Mouse (Mus musculus) A20 (cell line): Measurements from ENCODE around the gene Cog7.

Experiments
- DNase-seq: peaks from one replicate; pipeline ENCODE4 v3.0.0-alpha.2; 2011; ENCODE audit warnings: low read depth, low spot score

Gene Cog7

GRCm38 (mm10) chr7:121954891-121955669, 26.4 kb downstream of the Cog7 start:
- DNase-seq, result no peak

- DNase-seq, result no peak
Measured at GRCm38 (mm10) chr7:121947513-121947912, 34.0 kb downstream of the Cog7 start.

- DNase-seq, result no peak
Measured at GRCm38 (mm10) chr7:121946196-121946595, 35.3 kb downstream of the Cog7 start.

GRCm38 (mm10) chr7:121942371-121942770, 39.1 kb downstream of the Cog7 start:
- DNase-seq, result no peak

GRCm38 (mm10) chr7:121941640-121942039, 39.9 kb downstream of the Cog7 start:
- no peak for DNase-seq

- DNase-seq, result no peak
Measured at GRCm38 (mm10) chr7:121941016-121941415, 40.5 kb downstream of the Cog7 start.

- DNase-seq, result no peak
Measured at GRCm38 (mm10) chr7:121939729-121940128, 41.8 kb downstream of the Cog7 start.

- no peak for DNase-seq
Measured at GRCm38 (mm10) chr7:121939244-121939643, 42.3 kb downstream of the Cog7 start.

- no peak for DNase-seq
Measured at GRCm38 (mm10) chr7:121938124-121938891, 43.2 kb downstream of the Cog7 start.

- no peak for DNase-seq
Measured at GRCm38 (mm10) chr7:121936861-121937630, 44.5 kb downstream of the Cog7 start.

GRCm38 (mm10) chr7:121935906-121936794, 45.4 kb downstream of the Cog7 start:
- no peak for DNase-seq

- no peak for DNase-seq
Measured at GRCm38 (mm10) chr7:121934346-121934745, 47.2 kb downstream of the Cog7 start.

GRCm38 (mm10) chr7:121933675-121934074, 47.8 kb downstream of the Cog7 start:
- no peak for DNase-seq

- no peak for DNase-seq
Measured at GRCm38 (mm10) chr7:121931246-121931645, 50.3 kb downstream of the Cog7 start.

GRCm38 (mm10) chr7:121927882-121928281, 53.6 kb downstream of the Cog7 start:
- DNase-seq, result no peak

- no peak for DNase-seq
Measured at GRCm38 (mm10) chr7:121924361-121924760, 57.1 kb downstream of the Cog7 start.

- no peak for DNase-seq
Measured at GRCm38 (mm10) chr7:121913944-121914343, 67.6 kb downstream of the Cog7 start.

- peak; percentile 10 for DNase-seq
Measured at GRCm38 (mm10) chr7:121912250-121912649, 69.3 kb downstream of the Cog7 start.

- no peak for DNase-seq
Measured at GRCm38 (mm10) chr7:121906879-121907278, 74.6 kb downstream of the Cog7 start.

- no peak for DNase-seq
Measured at GRCm38 (mm10) chr7:121902757-121903411, 78.6 kb downstream of the Cog7 start.

- DNase-seq, result no peak
Measured at GRCm38 (mm10) chr7:121899940-121900339, 81.6 kb downstream of the Cog7 start.
